ENCODE assay signal across 16 mouse cellular contexts in genomic region chr15:94220686-94221085, GRCm38 (mm10).
DNase-seq lines count a peak whose midpoint lies in the region; ATAC-seq and TF ChIP-seq lines count a peak whose summit lies in the region.
"Had no signal": no experiment of that assay in that cellular context is flagged by ENCODE, and none has a peak within 500 bp of the region (broad histone marks: within the 10 kb centered on the region; RNA-seq: fewer than 3 reads in every experiment).

No protein-coding gene starts in this region.

- no peak overlapping the region for H3K4me2 ChIP-seq in lung, embryonic 16.5 days (ENCODE audit: low read depth, low read length)
- H3K4me2 ChIP-seq in heart, postnatal 0 days (ENCODE audit: low read depth, low read length): no peak overlapping the region
- H3K4me2 ChIP-seq in stomach, embryonic 16.5 days (ENCODE audit: low read depth, low read length): no peak overlapping the region
- H3K4me2 ChIP-seq: hindbrain, embryonic 13.5 days; midbrain, embryonic 12.5 days; neural tube, embryonic 12.5 days had no signal

- TF ChIP-seq EP300 in heart, postnatal 0 days (IDR thresholded peaks at IDR 0.05; ENCODE audit: low read depth): no peak

- no peaks in the 10 kb centered on the region for H3K36me3 ChIP-seq in lung, embryonic 16.5 days (ENCODE audit: control insufficient read depth, insufficient read depth, low read length)
- H3K36me3 ChIP-seq in heart, postnatal 0 days (replicated peaks; ENCODE audit: control insufficient read depth, insufficient read depth, low read length): no peaks in the 10 kb centered on the region
- H3K36me3 ChIP-seq in stomach, embryonic 16.5 days (ENCODE audit: control insufficient read depth, insufficient read depth, low read length): no peaks in the 10 kb centered on the region
- H3K36me3 ChIP-seq: hindbrain, embryonic 13.5 days; midbrain, embryonic 12.5 days; neural tube, embryonic 12.5 days had no signal

- no peak overlapping the region for H3K9ac ChIP-seq in lung, embryonic 16.5 days (ENCODE audit: low read length)
- no peak overlapping the region for H3K9ac ChIP-seq in heart, postnatal 0 days (replicated peaks; ENCODE audit: low read depth, low read length)
- H3K9ac ChIP-seq in stomach, embryonic 16.5 days (ENCODE audit: low read length): no peak overlapping the region
- H3K9ac ChIP-seq: hindbrain, embryonic 13.5 days; midbrain, embryonic 12.5 days; neural tube, embryonic 12.5 days had no signal

- ATAC-seq in lung, embryonic 16.5 days (ENCODE audit: low read depth): peak; percentile 31; the same call in 1 of the 2 replicates
- peak; percentile 44 for ATAC-seq in heart, postnatal 0 days (ENCODE audit: insufficient read depth, low read depth)
- no peak for ATAC-seq in stomach, embryonic 16.5 days (ENCODE audit: insufficient read depth, low FRiP score)
- ATAC-seq: Patski had no signal

- TF ChIP-seq CTCF in heart, postnatal 0 days (IDR thresholded peaks at IDR 0.05; ENCODE audit: low read depth): no peak

- DNase-seq in heart, adult 18-20 months: peak; percentile 32 to 61
- DNase-seq in heart, postnatal 25 days (ENCODE audit: low spot score): no peak
- no peak for DNase-seq in lung, adult 18-20 months
- peak; percentile 61 for DNase-seq in heart, postnatal 0 days (ENCODE audit: low spot score)
- no peak for DNase-seq in thymus, adult 18-20 months
- DNase-seq: adrenal gland, adult 2 months; embryo, embryonic 11 days; gastrocnemius, postnatal 14 days; thymus, postnatal 14 days had no signal

- no peaks in the 10 kb centered on the region for H3K9me3 ChIP-seq in lung, embryonic 16.5 days (ENCODE audit: control insufficient read depth, low read length)
- no peaks in the 10 kb centered on the region for H3K9me3 ChIP-seq in heart, postnatal 0 days (replicated peaks; ENCODE audit: control insufficient read depth, low read length)
- no peaks in the 10 kb centered on the region for H3K9me3 ChIP-seq in stomach, embryonic 16.5 days (replicated peaks; ENCODE audit: control insufficient read depth, low read length)
- H3K9me3 ChIP-seq: hindbrain, embryonic 13.5 days; midbrain, embryonic 12.5 days; neural tube, embryonic 12.5 days had no signal

- WGBS in lung, embryonic 16.5 days: 20% methylated on average over 8 of the region's 8 CpGs
- WGBS in heart, postnatal 0 days: 31% methylated on average over 8 of the region's 8 CpGs
- WGBS in stomach, embryonic 16.5 days: 52% methylated on average over 8 of the region's 8 CpGs

- H3K4me1 ChIP-seq in lung, embryonic 16.5 days (replicated peaks; ENCODE audit: control insufficient read depth, insufficient read depth, low read length): peaks cover 9% of the 10 kb centered on the region
- H3K4me1 ChIP-seq in heart, postnatal 0 days (ENCODE audit: control insufficient read depth, insufficient read depth): peaks cover 9% of the 10 kb centered on the region; the same call in 1 of the 2 replicates
- 0 out of 2 replicates have a peak, but pooled peaks cover 3% of the 10 kb centered on the region for H3K4me1 ChIP-seq in stomach, embryonic 16.5 days (ENCODE audit: control insufficient read depth, insufficient read depth, low read length)
- H3K4me1 ChIP-seq: midbrain, embryonic 12.5 days; neural tube, embryonic 12.5 days had no signal

- no peak overlapping the region for H3K4me3 ChIP-seq in lung, embryonic 16.5 days (ENCODE audit: low read length)
- H3K4me3 ChIP-seq in heart, postnatal 0 days (ENCODE audit: low read depth, low read length): no peak overlapping the region
- no peak overlapping the region for H3K4me3 ChIP-seq in stomach, embryonic 16.5 days (replicated peaks; ENCODE audit: low read length)
- H3K4me3 ChIP-seq: hindbrain, embryonic 13.5 days; layer of hippocampus, adult 2 months; midbrain, embryonic 12.5 days; neural tube, embryonic 12.5 days had no signal

- H3K27me3 ChIP-seq in lung, embryonic 16.5 days (ENCODE audit: control insufficient read depth, insufficient read depth, low read depth, low read length): no peaks in the 10 kb centered on the region
- no peaks in the 10 kb centered on the region for H3K27me3 ChIP-seq in heart, postnatal 0 days (ENCODE audit: control insufficient read depth, insufficient read depth, low read length)
- no peaks in the 10 kb centered on the region for H3K27me3 ChIP-seq in stomach, embryonic 16.5 days (ENCODE audit: control insufficient read depth, insufficient read depth, low read length)
- H3K27me3 ChIP-seq: hindbrain, embryonic 13.5 days; midbrain, embryonic 12.5 days; neural tube, embryonic 12.5 days; Patski had no signal

- H3K27ac ChIP-seq in lung, embryonic 16.5 days (ENCODE audit: low read length): no peak overlapping the region
- peak overlapping the region; percentile 64 for H3K27ac ChIP-seq in heart, postnatal 0 days (ENCODE audit: low read depth)
- H3K27ac ChIP-seq in stomach, embryonic 16.5 days (ENCODE audit: low read length): 0 out of 2 replicates have a peak overlapping the region, but pooled peaks have one; percentile 4
- H3K27ac ChIP-seq: layer of hippocampus, adult 2 months; midbrain, embryonic 12.5 days; neural tube, embryonic 12.5 days had no signal

- intact Hi-C loops in heart, postnatal 25 days (cut with DNase I): no loop called here

Comparison
In these comparisons a context has a peak if more than half of its experiments do, and no peak if none do; other contexts are left out.
1. DNase-seq: peak in heart, adult 18-20 months (2 of 2) and heart, postnatal 0 days (single experiment); none in heart, postnatal 25 days (single experiment), lung, adult 18-20 months (0 of 2) and thymus, adult 18-20 months (0 of 2).